Mouse (Mus musculus) midbrain, embryonic 14.5 days (tissue): ENCODE data around the gene Cldn11. TPM values are rescaled to one million over a fixed set of nuclear protein-coding genes. Genes with fewer than 3 reads are reported as not detected.
A peak's percentile ranks its signal among the peaks of the same experiment; 100 is the strongest.
"Not testable (repeated sequence)": the region's sequence is repeated elsewhere in the genome, so short reads cannot be mapped to it uniquely, and the experiment has no call there.

Experiments used
- ATAC-seq: fragments of 200-750 bp; cut with Nextera tagmentation; 2 replicates; pipeline ENCODE4 v1.8.0; 2017; ENCODE audit warnings: moderate number of reproducible peaks, moderate library complexity; ENCODE audit not compliant: low FRiP score, low TSS enrichment
- DNase-seq: peaks from one replicate; pipeline ENCODE4 v3.0.0-alpha.2; 2015
- H3K27ac ChIP-seq: fragments of 300-500 bp; sonication (generic); replicated peaks from 2 replicates; pipeline ENCODE4 v1.5.1; 2014; ENCODE audit warnings: mild to moderate bottlenecking, low read depth, low read length, moderate library complexity
- H3K27me3 ChIP-seq: fragments of 300-500 bp; sonication (generic); 2 replicates; pipeline ENCODE4 v1.6.1; 2014; ENCODE audit warnings: low read length, control low read depth, mixed read lengths; ENCODE audit not compliant: control insufficient read depth, insufficient read depth
- H3K36me3 ChIP-seq: fragments of 300-500 bp; sonication (generic); 2 replicates; pipeline ENCODE4 v1.6.1; 2014; ENCODE audit warnings: low read length, control low read depth; ENCODE audit not compliant: control insufficient read depth, insufficient read depth
- H3K4me1 ChIP-seq: fragments of 300-500 bp; sonication (generic); 2 replicates; pipeline ENCODE4 v1.6.1; 2014; ENCODE audit warnings: mild to moderate bottlenecking, antibody characterized with exemption, low read length, control low read depth; ENCODE audit not compliant: control insufficient read depth, insufficient read depth
- H3K4me2 ChIP-seq: fragments of 300-500 bp; sonication (generic); 2 replicates; pipeline ENCODE4 v1.6.1; 2014; ENCODE audit warnings: mild to moderate bottlenecking, low read length, moderate library complexity
- H3K4me3 ChIP-seq: fragments of 300-500 bp; sonication (generic); replicated peaks from 2 replicates; pipeline ENCODE4 v1.5.1; 2014; ENCODE audit warnings: low read depth, low read length
- H3K9ac ChIP-seq: fragments of 300-500 bp; sonication (generic); replicated peaks from 2 replicates; pipeline ENCODE4 v1.6.1; 2014; ENCODE audit warnings: mild to moderate bottlenecking, low read length, moderate library complexity
- H3K9me3 ChIP-seq: fragments of 300-500 bp; sonication (generic); 2 replicates; pipeline ENCODE4 v1.6.1; 2016; ENCODE audit warnings: low read length, control low read depth, mixed read lengths; ENCODE audit not compliant: control insufficient read depth
- WGBS: fragments of 180-500 bp; shearing (Covaris S2); extraction: QIAGEN DNeasy Blood & Tissue Kit; methylation state at CpG from one replicate; pipeline ENCODE4 v1.1.7; 2014; 5-methylcytosine and 5-hydroxymethylcytosine counted together
- polyA plus RNA-seq: library from polyadenylated mRNA; unstranded; fragments of >200 nt; fragmentation: Nextera tagmentation; extraction: Ambion mirVana; gene quantifications from 2 replicates; pipeline ENCODE4 v1.2.1, GENCODE M21; 2014

Cldn11 gene
- polyA plus RNA-seq, 1 experiment from 2014 or later = 37.3 TPM

DNA sequence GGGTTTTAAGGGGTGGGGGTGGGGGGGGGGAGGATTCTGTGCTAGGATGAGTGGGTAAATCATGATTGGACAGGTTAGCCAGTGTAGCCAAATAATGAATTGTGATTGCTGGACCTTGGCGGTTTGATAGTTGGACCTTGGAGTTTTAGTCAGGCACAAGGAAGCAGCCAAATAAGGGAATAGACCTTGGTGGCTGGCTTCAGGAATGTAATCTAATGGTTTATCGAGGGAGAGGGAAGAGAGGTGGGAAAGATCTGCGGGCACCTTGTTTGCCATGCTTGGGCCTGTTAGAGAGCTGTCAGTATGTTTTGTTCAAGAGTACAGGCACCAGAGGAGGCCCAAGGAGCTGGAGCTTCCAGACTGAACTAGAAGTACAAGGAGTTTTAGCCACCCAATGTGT lies 22.9 kb upstream of the Cldn11 start:
- 95% methylated on average over 3 of the region's 3 CpGs for WGBS
- no peak for ATAC-seq

DNA sequence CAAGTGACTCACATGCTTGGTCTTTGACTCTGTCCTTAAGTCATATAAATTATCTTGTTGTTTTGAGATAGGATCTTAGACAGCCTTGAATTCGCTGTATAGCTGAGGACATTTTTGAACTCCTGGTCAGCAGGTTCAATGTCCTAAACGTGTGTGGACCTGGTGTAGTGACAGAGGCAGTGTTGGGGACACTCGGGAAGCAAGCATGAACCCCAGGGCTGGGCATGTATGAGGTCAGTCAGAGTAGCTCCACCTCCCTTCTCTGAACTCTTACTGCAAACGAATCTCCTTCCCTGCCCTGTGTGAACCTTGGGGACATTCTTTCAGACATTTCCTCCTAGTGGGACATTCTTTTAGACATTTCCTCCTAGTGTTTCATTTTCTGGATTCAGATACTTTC lies 20.0 kb upstream of the Cldn11 start:
- no peak overlapping the region for H3K4me3 ChIP-seq
- H3K9ac ChIP-seq = no peak overlapping the region
- no peaks in the 10 kb centered on the region for H3K4me1 ChIP-seq
- WGBS = 62% methylated on average over 4 of the region's 4 CpGs
- DNase-seq (no peak), ATAC-seq (no peak)
- no peaks in the 10 kb centered on the region for H3K36me3 ChIP-seq
- H3K27me3 ChIP-seq = no peaks in the 10 kb centered on the region
- H3K4me2 ChIP-seq = no peak overlapping the region
- no peaks in the 10 kb centered on the region for H3K9me3 ChIP-seq
- no peak overlapping the region for H3K27ac ChIP-seq

More for the DNA sequence above, 22.9 kb upstream of the Cldn11 start:
- Histone ChIP-seq H3K4me1 (no peaks in the 10 kb centered on the region), H3K9me3 (no peaks in the 10 kb centered on the region), H3K4me2 (no peak overlapping the region), H3K36me3 (peaks cover 6% of the 10 kb centered on the region; the same call in 1 of the 2 replicates), H3K27ac (no peak overlapping the region), H3K4me3 (no peak overlapping the region), H3K27me3 (no peaks in the 10 kb centered on the region), H3K9ac (no peak overlapping the region)
- DNase-seq = no peak

GRCm38 (mm10) chr3:31133664-31134063 lies 16.1 kb upstream of the Cldn11 start:
- ATAC-seq (no peak), DNase-seq (no peak)
- no peak overlapping the region for H3K4me3 ChIP-seq
- no peaks in the 10 kb centered on the region for H3K4me1 ChIP-seq
- H3K9ac ChIP-seq = no peak overlapping the region
- H3K36me3 ChIP-seq = no peaks in the 10 kb centered on the region
- 75% methylated on average over 5 of the region's 5 CpGs for WGBS
- H3K4me2 ChIP-seq = no peak overlapping the region
- H3K27me3 ChIP-seq = no peaks in the 10 kb centered on the region
- no peak overlapping the region for H3K27ac ChIP-seq
- no peaks in the 10 kb centered on the region for H3K9me3 ChIP-seq

DNA sequence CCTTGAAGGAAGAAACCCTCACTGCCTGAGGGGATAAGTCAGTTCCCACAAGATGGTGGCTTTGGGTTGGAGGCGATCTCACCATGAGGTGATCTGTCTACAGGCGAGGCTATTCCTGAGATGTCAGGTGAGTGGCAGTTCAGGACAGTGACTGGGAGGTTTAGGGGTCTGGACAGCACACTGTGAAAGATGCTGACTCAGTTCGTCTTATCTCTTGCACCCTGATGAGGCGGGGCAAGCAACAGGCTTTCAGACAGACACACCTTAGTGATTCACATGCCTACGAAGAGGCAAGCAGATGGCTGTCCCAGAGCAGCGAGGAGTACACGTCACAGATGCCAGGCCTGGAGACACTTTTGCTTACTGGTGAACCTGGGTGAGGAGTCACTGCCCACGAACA lies 15.5 kb upstream of the Cldn11 start:
- no peak overlapping the region for H3K4me2 ChIP-seq
- H3K36me3 ChIP-seq = no peaks in the 10 kb centered on the region
- H3K4me1 ChIP-seq = no peaks in the 10 kb centered on the region
- no peak overlapping the region for H3K4me3 ChIP-seq
- no peaks in the 10 kb centered on the region for H3K27me3 ChIP-seq
- WGBS = 89% methylated on average over 8 of the region's 8 CpGs
- no peak for DNase-seq
- ATAC-seq = no peak
- no peak overlapping the region for H3K27ac ChIP-seq
- H3K9me3 ChIP-seq = no peaks in the 10 kb centered on the region
- H3K9ac ChIP-seq = no peak overlapping the region

GRCm38 (mm10) chr3:31134696-31135095 lies 15.0 kb upstream of the Cldn11 start:
- H3K9ac ChIP-seq = no peak overlapping the region
- H3K4me1 ChIP-seq = no peaks in the 10 kb centered on the region
- no peak overlapping the region for H3K27ac ChIP-seq
- no peak overlapping the region for H3K4me3 ChIP-seq
- no peaks in the 10 kb centered on the region for H3K9me3 ChIP-seq
- H3K4me2 ChIP-seq = no peak overlapping the region
- DNase-seq = no peak
- no peaks in the 10 kb centered on the region for H3K36me3 ChIP-seq
- no peak for ATAC-seq
- H3K27me3 ChIP-seq = no peaks in the 10 kb centered on the region
- 82% methylated on average over 7 of the region's 7 CpGs for WGBS

GRCm38 (mm10) chr3:31136591-31136990 lies 13.1 kb upstream of the Cldn11 start:
- not testable (repeated sequence) for DNase-seq, H3K4me3 ChIP-seq, H3K36me3 ChIP-seq, H3K27ac ChIP-seq, ATAC-seq, H3K4me1 ChIP-seq, H3K4me2 ChIP-seq, H3K27me3 ChIP-seq, H3K9ac ChIP-seq, H3K9me3 ChIP-seq
- WGBS = 76% methylated on average over 4 of the region's 4 CpGs

- Histone ChIP-seq H3K4me2 (no peak overlapping the region), H3K4me3 (no peak overlapping the region), H3K27ac (no peak overlapping the region), H3K36me3 (no peaks in the 10 kb centered on the region), H3K4me1 (no peaks in the 10 kb centered on the region), H3K9me3 (no peaks in the 10 kb centered on the region), H3K9ac (no peak overlapping the region), H3K27me3 (no peaks in the 10 kb centered on the region)
- 58% methylated on average over 13 of the region's 13 CpGs for WGBS
- peak; percentile 92 for DNase-seq
- ATAC-seq = no peak
Observed at GRCm38 (mm10) chr3:31138454-31139424, 11.0 kb upstream of the Cldn11 start.

GRCm38 (mm10) chr3:31141621-31142020 lies 8.1 kb upstream of the Cldn11 start:
- 91% methylated on average over 4 of the region's 4 CpGs for WGBS
- ATAC-seq = no peak
- Histone ChIP-seq H3K4me2 (no peak overlapping the region), H3K9ac (no peak overlapping the region), H3K4me1 (no peaks in the 10 kb centered on the region), H3K9me3 (no peaks in the 10 kb centered on the region), H3K4me3 (no peak overlapping the region), H3K36me3 (no peaks in the 10 kb centered on the region), H3K27ac (no peak overlapping the region), H3K27me3 (no peaks in the 10 kb centered on the region)
- DNase-seq = no peak

DNA sequence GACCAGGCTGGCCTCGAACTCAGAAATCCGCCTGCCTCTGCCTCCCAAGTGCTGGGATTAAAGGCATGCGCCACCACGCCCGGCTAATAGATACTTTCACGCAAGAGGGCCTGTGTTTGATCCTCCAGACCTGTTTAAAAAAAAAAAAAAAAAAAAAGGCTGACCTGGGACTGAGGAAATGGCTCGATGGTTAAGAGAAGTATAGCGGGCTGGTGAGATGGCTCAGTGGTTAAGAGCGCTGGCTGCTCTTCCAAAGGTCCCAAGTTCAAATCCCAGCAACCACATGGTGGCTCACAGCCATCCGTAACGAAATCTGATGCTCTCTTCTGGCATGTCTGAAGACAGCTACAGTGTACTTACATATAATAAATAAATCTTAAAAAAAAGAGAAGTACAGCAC lies 4.5 kb upstream of the Cldn11 start:
- DNase-seq, H3K36me3 ChIP-seq, H3K4me1 ChIP-seq, H3K4me3 ChIP-seq, H3K9ac ChIP-seq, H3K27me3 ChIP-seq, H3K27ac ChIP-seq, H3K9me3 ChIP-seq, ATAC-seq, H3K4me2 ChIP-seq: not testable (repeated sequence)
- 79% methylated on average over 11 of the region's 11 CpGs for WGBS
